ENCODE assay signal across 9 mouse cellular contexts in genomic region chrX:99402841-99403520, GRCm38 (mm10).
A peak's percentile ranks its signal among the peaks of the same experiment; 100 is the strongest.
DNase-seq lines count a peak whose midpoint lies in the region; ATAC-seq and TF ChIP-seq lines count a peak whose summit lies in the region.
"Had no signal": no experiment of that assay in that cellular context is flagged by ENCODE, and none has a peak within 500 bp of the region (broad histone marks: within the 10 kb centered on the region; RNA-seq: fewer than 3 reads in every experiment).

No protein-coding gene starts in this region.

- no peaks in the 10 kb centered on the region for H3K36me3 ChIP-seq in heart, postnatal 0 days (replicated peaks; ENCODE audit: control insufficient read depth, insufficient read depth, low read length)
- no peaks in the 10 kb centered on the region for H3K36me3 ChIP-seq in embryonic facial prominence, embryonic 10.5 days (replicated peaks)
- H3K36me3 ChIP-seq: hindbrain, embryonic 15.5 days had no signal

- peak; percentile 44 for TF ChIP-seq CTCF in heart, postnatal 0 days (IDR thresholded peaks at IDR 0.05; ENCODE audit: low read depth)

- no peaks in the 10 kb centered on the region for H3K27me3 ChIP-seq in heart, postnatal 0 days (ENCODE audit: control insufficient read depth, insufficient read depth, low read length)
- peaks cover 98% of the 10 kb centered on the region for H3K27me3 ChIP-seq in embryonic facial prominence, embryonic 10.5 days (replicated peaks; ENCODE audit: low read depth, poor library complexity, severe bottlenecking)

- no peak for DNase-seq in heart, postnatal 0 days (ENCODE audit: low spot score)
- DNase-seq in heart, adult 8-10 months (ENCODE audit: low spot score) = no peak
- DNase-seq in 3T3-L1 (ENCODE audit: low read depth, low spot score) (peak; percentile 26), R1 (ENCODE audit: low read depth, low spot score) (peak; percentile 28)
- peak; percentile 56 for DNase-seq in embryonic facial prominence, embryonic 10.5 days (ENCODE audit: low spot score)
- peak; percentile 35 to 50 for DNase-seq in lung, postnatal 4 days
- DNase-seq in spleen, postnatal 36 days (ENCODE audit: low spot score in 2 of 2) = no peak

- no peak for TF ChIP-seq EP300 in heart, postnatal 0 days (IDR thresholded peaks at IDR 0.05; ENCODE audit: low read depth)

- no peak overlapping the region for H3K4me2 ChIP-seq in heart, postnatal 0 days (ENCODE audit: low read depth, low read length)
- H3K4me2 ChIP-seq: hindbrain, embryonic 15.5 days had no signal

- ATAC-seq in heart, postnatal 0 days (ENCODE audit: insufficient read depth, low read depth) = no peak
- no peak for ATAC-seq in megakaryocyte-erythroid progenitor cell, adult 5-6 weeks (replicated peaks; ENCODE audit: low FRiP score, low TSS enrichment, poor library complexity, severe bottlenecking)

- no peaks in the 10 kb centered on the region for H3K9me3 ChIP-seq in heart, postnatal 0 days (replicated peaks; ENCODE audit: control insufficient read depth, low read length)
- no peaks in the 10 kb centered on the region for H3K9me3 ChIP-seq in embryonic facial prominence, embryonic 10.5 days
- H3K9me3 ChIP-seq: hindbrain, embryonic 15.5 days had no signal

- H3K9ac ChIP-seq in heart, postnatal 0 days (replicated peaks; ENCODE audit: low read depth, low read length) = no peak overlapping the region
- H3K9ac ChIP-seq: hindbrain, embryonic 15.5 days had no signal

- H3K27ac ChIP-seq in heart, postnatal 0 days (ENCODE audit: low read depth) = no peak overlapping the region
- no peak overlapping the region; the same call in 1 of the 2 replicates for H3K27ac ChIP-seq in embryonic facial prominence, embryonic 10.5 days (replicated peaks)
- H3K27ac ChIP-seq: hindbrain, embryonic 15.5 days had no signal

- H3K4me3 ChIP-seq in heart, postnatal 0 days (ENCODE audit: low read depth, low read length) = no peak overlapping the region
- no peak overlapping the region for H3K4me3 ChIP-seq in embryonic facial prominence, embryonic 10.5 days
- H3K4me3 ChIP-seq: hindbrain, embryonic 15.5 days had no signal

- no peaks in the 10 kb centered on the region for H3K4me1 ChIP-seq in heart, postnatal 0 days (ENCODE audit: control insufficient read depth, insufficient read depth)
- peaks cover 29% of the 10 kb centered on the region for H3K4me1 ChIP-seq in embryonic facial prominence, embryonic 10.5 days
- H3K4me1 ChIP-seq: hindbrain, embryonic 15.5 days had no signal

- 62% methylated on average over 9 of the region's 9 CpGs for WGBS in heart, postnatal 0 days
- 49% methylated on average over 9 of the region's 9 CpGs for WGBS in embryonic facial prominence, embryonic 10.5 days

Comparison
In these comparisons a context has a peak if more than half of its experiments do, and no peak if none do; other contexts are left out.
1. DNase-seq: peak in 3T3-L1 (single experiment), R1 (single experiment), embryonic facial prominence, embryonic 10.5 days (single experiment) and lung, postnatal 4 days (2 of 2); none in heart, postnatal 0 days (single experiment), heart, adult 8-10 months (single experiment) and spleen, postnatal 36 days (0 of 2).